In genomic region chr11:4987487-4987852, GRCm38 (mm10) we compare ENCODE assay signal across 8 mouse cellular contexts. TPM values are rescaled to one million over a fixed set of nuclear protein-coding genes. Genes with fewer than 3 reads are reported as not detected.
A peak's percentile ranks its signal among the peaks of the same experiment; 100 is the strongest.
DNase-seq lines count a peak whose midpoint lies in the region; ATAC-seq and TF ChIP-seq lines count a peak whose summit lies in the region.

No protein-coding gene starts in this region.

- ATAC-seq in lung, embryonic 15.5 days (ENCODE audit: borderline replicate concordance, extremely low read depth, low FRiP score, low TSS enrichment), result no peak
- no peak for ATAC-seq in limb, embryonic 11.5 days (ENCODE audit: insufficient number of reproducible peaks, low FRiP score, low TSS enrichment, low read depth)
- ATAC-seq in cerebellum, adult (ENCODE audit: insufficient number of reproducible peaks, low FRiP score, low TSS enrichment), result no peak

- H3K9me3 ChIP-seq in lung, embryonic 15.5 days, result no peaks in the 10 kb centered on the region
- no peaks in the 10 kb centered on the region for H3K9me3 ChIP-seq in limb, embryonic 11.5 days (ENCODE audit: control insufficient read depth, low read length)

- 46% methylated on average over 11 of the region's 11 CpGs for WGBS in lung, embryonic 15.5 days
- 60% methylated on average over 11 of the region's 11 CpGs for WGBS in limb, embryonic 11.5 days
- WGBS in olfactory bulb, adult 2 months, result 43% methylated on average over 11 of the region's 11 CpGs

- H3K4me1 ChIP-seq in lung, embryonic 15.5 days, result peaks cover 21% of the 10 kb centered on the region
- peaks cover 6% of the 10 kb centered on the region for H3K4me1 ChIP-seq in embryonic fibroblast, embryonic 13.5 days (ENCODE audit: control insufficient read depth, insufficient read depth, low read length)
- H3K4me1 ChIP-seq in limb, embryonic 11.5 days (ENCODE audit: control insufficient read depth, insufficient read depth, low read length), result no peaks in the 10 kb centered on the region
- H3K4me1 ChIP-seq in olfactory bulb, adult 2 months (ENCODE audit: control insufficient read depth, insufficient read depth, low read length), result peaks cover 19% of the 10 kb centered on the region

- no peaks in the 10 kb centered on the region for H3K36me3 ChIP-seq in lung, embryonic 15.5 days
- H3K36me3 ChIP-seq in limb, embryonic 11.5 days (ENCODE audit: control insufficient read depth, insufficient read depth, low read length), result no peaks in the 10 kb centered on the region; the same call in 1 of the 2 replicates

- H3K27me3 ChIP-seq in lung, embryonic 15.5 days, result no peaks in the 10 kb centered on the region
- H3K27me3 ChIP-seq in limb, embryonic 11.5 days (ENCODE audit: control insufficient read depth, insufficient read depth, low read length), result peaks cover 10% of the 10 kb centered on the region; the same call in 1 of the 2 replicates

- H3K4me3 ChIP-seq in lung, embryonic 15.5 days, result peak overlapping the region; percentile 68
- peak overlapping the region; percentile 94 for H3K4me3 ChIP-seq in embryonic fibroblast, embryonic 13.5 days (ENCODE audit: insufficient read depth, low read length)
- peak overlapping the region; percentile 66 for H3K4me3 ChIP-seq in limb, embryonic 11.5 days (ENCODE audit: low read depth, low read length)
- H3K4me3 ChIP-seq in olfactory bulb, adult 2 months (ENCODE audit: insufficient read depth, low read depth, low read length), result peak overlapping the region; percentile 66

- H3K9ac ChIP-seq in lung, embryonic 15.5 days, result peak overlapping the region; percentile 59
- no peak overlapping the region for H3K9ac ChIP-seq in limb, embryonic 11.5 days (ENCODE audit: low read length)

- TF ChIP-seq CTCF in embryonic fibroblast, embryonic 13.5 days (IDR thresholded peaks at IDR 0.05; ENCODE audit: borderline replicate concordance, insufficient read depth, low read length), result no peak
- no peak for TF ChIP-seq CTCF in olfactory bulb, adult 2 months (IDR thresholded peaks at IDR 0.05; ENCODE audit: insufficient read depth, low read depth, low read length)

- no peak for TF ChIP-seq POLR2A in embryonic fibroblast, embryonic 13.5 days (IDR thresholded peaks at IDR 0.05; ENCODE audit: low read depth, low read length)
- TF ChIP-seq POLR2A in olfactory bulb, adult 2 months (IDR thresholded peaks at IDR 0.05; ENCODE audit: insufficient read depth, low read depth, low read length), result no peak

- H3K4me2 ChIP-seq in lung, embryonic 15.5 days, result peak overlapping the region; percentile 85
- H3K4me2 ChIP-seq in limb, embryonic 11.5 days (ENCODE audit: low read depth, severe bottlenecking), result peak overlapping the region; percentile 81

- H3K27ac ChIP-seq in lung, embryonic 15.5 days, result no peak overlapping the region
- no peak overlapping the region for H3K27ac ChIP-seq in embryonic fibroblast, embryonic 13.5 days (ENCODE audit: insufficient read depth, low read length)
- H3K27ac ChIP-seq in limb, embryonic 11.5 days (replicated peaks; ENCODE audit: low read depth, low read length), result no peak overlapping the region
- 0 out of 2 replicates have a peak overlapping the region, but pooled peaks have one; percentile 4 for H3K27ac ChIP-seq in olfactory bulb, adult 2 months (ENCODE audit: insufficient read depth, low read depth, low read length)

- DNase-seq in lung, postnatal 25 days (ENCODE audit: low spot score), result no peak
- DNase-seq in limb, embryonic 11.5 days (ENCODE audit: low spot score), result no peak
- no peak for DNase-seq in spleen, postnatal 4 days (ENCODE audit: low spot score in 2 of 2)
- DNase-seq in right cerebral cortex, adult 2 months (ENCODE audit: low spot score in 2 of 2), result no peak

RNA-seq across cellular contexts. Expression of gene Ap1b1, which starts 0.8 kb away (rescaled TPM):
- polyA plus RNA-seq in lung, embryonic 15.5 days (2015; fragmentation: Nextera tagmentation; extraction: Ambion mirVana), result 44.0 and 50.5 TPM in 2 replicates
- polyA plus RNA-seq in embryonic fibroblast, embryonic 13.5 days (2011; ENCODE audit: insufficient read length, low read depth, missing spikeins), result 62.4 and 65.8 TPM in 2 replicates
- polyA plus RNA-seq in limb, embryonic 11.5 days (2014; fragmentation: Nextera tagmentation; extraction: Ambion mirVana), result 48.9 and 52.2 TPM in 2 replicates
- 603 TPM in 1 of 2 replicates, not detected in the other for polyA plus RNA-seq in olfactory bulb, adult 2 months (2012; ENCODE audit: insufficient read depth, insufficient read length, low replicate concordance, missing spikeins)

RNA-seq across cellular contexts. Expression of gene Nefh, which starts 39.6 kb away (rescaled TPM):
- polyA plus RNA-seq in lung, embryonic 15.5 days (2015; fragmentation: Nextera tagmentation; extraction: Ambion mirVana), result 0.26 TPM in 2 replicates
- polyA plus RNA-seq in embryonic fibroblast, embryonic 13.5 days (2011; ENCODE audit: insufficient read length, low read depth, missing spikeins), result not detected in 2 replicates
- 0.08 TPM in 1 of 2 replicates, not detected in the other for polyA plus RNA-seq in limb, embryonic 11.5 days (2014; fragmentation: Nextera tagmentation; extraction: Ambion mirVana)
- polyA plus RNA-seq in olfactory bulb, adult 2 months (2012; ENCODE audit: insufficient read depth, insufficient read length, low replicate concordance, missing spikeins), result not detected in 2 replicates
